Mouse (Mus musculus) CH12.LX (cell line): ENCODE results near the gene Erf.

Experiments
- CTCF ChIP-seq, 2 experiments: IDR thresholded peaks in 1 of 2; conservative IDR thresholded peaks in 1 of 2; 2 replicates each; pipeline ENCODE4 v1.5.1; 2011 to 2012; ENCODE audit warnings: low read depth in 2 of 2, low read length in 2 of 2, improper control_type of control experiment in 1 of 2, inconsistent platforms in 1 of 2, mild to moderate bottlenecking in 1 of 2, moderate library complexity in 1 of 2
- E2F4 ChIP-seq: IDR thresholded peaks from 2 replicates; pipeline ENCODE4 v1.6.1; 2011; ENCODE audit warnings: low read depth, low read length, improper control_type of control experiment; ENCODE audit not compliant: insufficient replicate concordance
- ETS1 ChIP-seq: conservative IDR thresholded peaks from 2 replicates; pipeline ENCODE4 v1.6.1; 2012; ENCODE audit warnings: low read depth, mild to moderate bottlenecking, inconsistent platforms, low read length, improper control_type of control experiment, moderate library complexity
- JUND ChIP-seq: conservative IDR thresholded peaks from 2 replicates; pipeline ENCODE4 v1.6.1; 2011; ENCODE audit warnings: low read depth, low read length, improper control_type of control experiment
- MEF2A ChIP-seq: IDR thresholded peaks from 2 replicates; pipeline ENCODE4 v1.6.1; 2014; ENCODE audit warnings: low read depth, mild to moderate bottlenecking, inconsistent platforms, low read length, improper control_type of control experiment, borderline replicate concordance
- MYC ChIP-seq: IDR thresholded peaks from 2 replicates; pipeline ENCODE4 v1.6.1; 2011; ENCODE audit warnings: low read depth, mild to moderate bottlenecking, improper control_type of control experiment, low read length
- PAX5 ChIP-seq: IDR thresholded peaks from 2 replicates; pipeline ENCODE4 v1.6.1; 2012; ENCODE audit warnings: low read length, inconsistent platforms, mixed read lengths
- POLR2A ChIP-seq: IDR thresholded peaks from 2 replicates; pipeline ENCODE4 v1.6.1; 2011; ENCODE audit warnings: low read depth, mild to moderate bottlenecking, improper control_type of control experiment, low read length
- USF1 ChIP-seq: IDR thresholded peaks from 2 replicates; pipeline ENCODE4 v1.6.1; 2014; ENCODE audit warnings: low read depth, mild to moderate bottlenecking, inconsistent platforms, low read length, improper control_type of control experiment
- ZNF384 ChIP-seq: IDR thresholded peaks from 2 replicates; pipeline ENCODE4 v1.6.1; 2012; ENCODE audit warnings: low read depth, low read length, improper control_type of control experiment, inconsistent platforms

DNA sequence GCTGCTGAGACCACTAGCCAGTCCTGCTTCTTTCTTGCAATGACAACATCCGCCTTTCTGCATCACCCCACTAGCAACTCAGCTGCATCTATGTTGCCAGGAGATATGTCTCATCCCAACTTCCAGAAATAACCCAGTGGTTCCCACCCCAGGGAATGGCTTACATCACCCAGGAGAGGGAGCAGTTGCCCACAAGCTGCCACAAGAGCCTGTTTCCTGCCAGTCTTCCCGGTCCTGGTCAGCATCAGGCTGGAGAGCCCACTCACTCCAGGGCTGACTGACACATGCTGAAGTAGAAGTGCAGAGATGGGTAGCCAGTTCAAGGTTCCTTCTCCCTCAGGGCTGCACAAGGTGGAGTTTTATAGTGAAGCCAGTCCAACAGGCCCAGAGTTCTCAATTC lies 9.5 kb downstream of the Erf start:
- no peak for TF ChIP-seq POLR2A
- TF ChIP-seq MEF2A: no peak
- TF ChIP-seq CTCF (conservative IDR thresholded peaks at IDR 0.05 in 1 of 2, IDR thresholded peaks at IDR 0.05 in 1 of 2; ENCODE audit: low read depth in 2 of 2, low read length in 2 of 2): peak in 1 of 2 experiments; percentile 24; a peak in 1 of 4 replicates
- no peak for TF ChIP-seq MYC
- no peak for TF ChIP-seq USF1
- TF ChIP-seq PAX5: no peak
- no peak for TF ChIP-seq ZNF384
- no peak for TF ChIP-seq JUND
- TF ChIP-seq ETS1: no peak
- TF ChIP-seq E2F4: no peak
